Mouse (Mus musculus) intestine, postnatal 0 days (tissue): Measurements from ENCODE around the gene Vmn2r27. TPM values are rescaled to one million over a fixed set of nuclear protein-coding genes. Genes with fewer than 3 reads are reported as not detected.

ENCODE experiments used
- ATAC-seq: fragments of 200-750 bp; cut with Nextera tagmentation; 2 replicates; pipeline ENCODE4 v1.8.0; 2017; ENCODE audit warnings: mild to moderate bottlenecking, moderate TSS enrichment, moderate library complexity
- H3K27ac ChIP-seq: fragments of 300-500 bp; sonication (generic); 2 replicates; pipeline ENCODE4 v1.5.1; 2014; ENCODE audit warnings: mild to moderate bottlenecking, low read depth, low read length, moderate library complexity
- H3K27me3 ChIP-seq: fragments of 300-500 bp; sonication (generic); replicated peaks from 2 replicates; pipeline ENCODE4 v1.6.1; 2014; ENCODE audit warnings: low read length, mixed read lengths; ENCODE audit not compliant: control insufficient read depth, insufficient read depth
- H3K36me3 ChIP-seq: fragments of 300-500 bp; sonication (generic); 2 replicates; pipeline ENCODE4 v1.6.1; 2014; ENCODE audit warnings: mild to moderate bottlenecking, moderate library complexity; ENCODE audit not compliant: control insufficient read depth, insufficient read depth
- H3K4me1 ChIP-seq: fragments of 300-500 bp; sonication (generic); replicated peaks from 2 replicates; pipeline ENCODE4 v1.6.1; 2014; ENCODE audit warnings: antibody characterized with exemption, low read length, mixed read lengths; ENCODE audit not compliant: control insufficient read depth, insufficient read depth
- H3K4me2 ChIP-seq: fragments of 300-500 bp; sonication (generic); replicated peaks from 2 replicates; pipeline ENCODE4 v1.6.1; 2014; ENCODE audit warnings: low read depth, mild to moderate bottlenecking, moderate library complexity
- H3K4me3 ChIP-seq: fragments of 300-500 bp; sonication (generic); 2 replicates; pipeline ENCODE4 v1.5.1; 2014; ENCODE audit warnings: low read depth, low read length
- H3K9ac ChIP-seq: fragments of 300-500 bp; sonication (generic); 2 replicates; pipeline ENCODE4 v1.6.1; 2014; ENCODE audit warnings: mild to moderate bottlenecking, low read depth, low read length
- H3K9me3 ChIP-seq: fragments of 300-500 bp; sonication (generic); 2 replicates; pipeline ENCODE4 v1.6.1; 2016; ENCODE audit warnings: mixed run types; ENCODE audit not compliant: control insufficient read depth
- CTCF ChIP-seq: sonication (generic); IDR thresholded peaks from 2 replicates; pipeline ENCODE4 v1.5.1; 2016; ENCODE audit warnings: low read depth, mild to moderate bottlenecking, control low read depth, antibody characterized with exemption, moderate library complexity
- WGBS: fragments of 180-500 bp; shearing (Covaris S2); extraction: QIAGEN DNeasy Blood & Tissue Kit; methylation state at CpG from one replicate; pipeline ENCODE4 v1.1.7; 2014; 5-methylcytosine and 5-hydroxymethylcytosine counted together
- polyA plus RNA-seq: library from polyadenylated mRNA; unstranded; fragments of >200 nt; fragmentation: Nextera tagmentation; extraction: Ambion mirVana; gene quantifications from 2 replicates; pipeline ENCODE4 v1.2.1, GENCODE M21; 2015

Vmn2r27 gene
- polyA plus RNA-seq: not detected in 2 replicates

- WGBS: 69% methylated on average over 1 of the region's 1 CpGs
- no peaks in the 10 kb centered on the region for H3K36me3 ChIP-seq
- no peak within 1 kb of the TSS for H3K4me3 ChIP-seq
- no peak for TF ChIP-seq CTCF
- H3K4me2 ChIP-seq: no peak within 1 kb of the TSS
- H3K27me3 ChIP-seq: no peaks in the 10 kb centered on the region
- H3K9ac ChIP-seq: no peak within 1 kb of the TSS
- H3K27ac ChIP-seq: no peak within 1 kb of the TSS
- H3K9me3 ChIP-seq: no peaks in the 10 kb centered on the region
- no peaks in the 10 kb centered on the region for H3K4me1 ChIP-seq
- ATAC-seq: no peak
Measured at GRCm38 (mm10) chr6:124231756-124232155, at the start of gene Vmn2r27. TSS of gene Vmn2r27 (minus strand) at chr6:124231856.

- H3K9ac ChIP-seq: no peak overlapping the region
- H3K27ac ChIP-seq: no peak overlapping the region
- no peaks in the 10 kb centered on the region for H3K27me3 ChIP-seq
- H3K4me3 ChIP-seq: no peak overlapping the region
- H3K36me3 ChIP-seq: no peaks in the 10 kb centered on the region
- ATAC-seq: no peak
- TF ChIP-seq CTCF: no peak
- no peaks in the 10 kb centered on the region for H3K4me1 ChIP-seq
- H3K9me3 ChIP-seq: no peaks in the 10 kb centered on the region
- WGBS: 75% methylated on average over 5 of the region's 5 CpGs
- H3K4me2 ChIP-seq: no peak overlapping the region
Measured at GRCm38 (mm10) chr6:124278291-124278690, 46.6 kb upstream of the Vmn2r27 start.

GRCm38 (mm10) chr6:124277641-124278040 is 46.0 kb upstream of the Vmn2r27 start:
- no peak overlapping the region for H3K27ac ChIP-seq
- 72% methylated on average over 5 of the region's 5 CpGs for WGBS
- H3K27me3 ChIP-seq: no peaks in the 10 kb centered on the region
- no peak for ATAC-seq
- H3K9me3 ChIP-seq: no peaks in the 10 kb centered on the region
- H3K9ac ChIP-seq: no peak overlapping the region
- H3K4me3 ChIP-seq: no peak overlapping the region
- TF ChIP-seq CTCF: no peak
- H3K4me2 ChIP-seq: no peak overlapping the region
- H3K4me1 ChIP-seq: no peaks in the 10 kb centered on the region
- no peaks in the 10 kb centered on the region for H3K36me3 ChIP-seq

GRCm38 (mm10) chr6:124273231-124273880 is 41.7 kb upstream of the Vmn2r27 start:
- WGBS: 73% methylated on average over 5 of the region's 5 CpGs

GRCm38 (mm10) chr6:124262696-124263095 is 31.0 kb upstream of the Vmn2r27 start:
- Histone ChIP-seq H3K9ac (no peak overlapping the region), H3K36me3 (no peaks in the 10 kb centered on the region), H3K4me3 (no peak overlapping the region), H3K27me3 (no peaks in the 10 kb centered on the region), H3K27ac (no peak overlapping the region), H3K4me2 (no peak overlapping the region), H3K9me3 (no peaks in the 10 kb centered on the region), H3K4me1 (no peaks in the 10 kb centered on the region)
- WGBS: 1% methylated on average over 3 of the region's 3 CpGs
- TF ChIP-seq CTCF: peak; percentile 87
- 0 out of 2 replicates have a peak, but pooled peaks have one; percentile 38 for ATAC-seq

More at GRCm38 (mm10) chr6:124273231-124273880, 41.7 kb upstream of the Vmn2r27 start:
- no peak overlapping the region for H3K4me2 ChIP-seq
- H3K9ac ChIP-seq: no peak overlapping the region
- H3K4me1 ChIP-seq: no peaks in the 10 kb centered on the region
- no peaks in the 10 kb centered on the region for H3K36me3 ChIP-seq
- no peak for TF ChIP-seq CTCF
- H3K9me3 ChIP-seq: no peaks in the 10 kb centered on the region
- H3K4me3 ChIP-seq: no peak overlapping the region
- no peak for ATAC-seq
- H3K27ac ChIP-seq: no peak overlapping the region
- H3K27me3 ChIP-seq: no peaks in the 10 kb centered on the region

GRCm38 (mm10) chr6:124260198-124260931 is 28.7 kb upstream of the Vmn2r27 start:
- Histone ChIP-seq H3K4me2 (no peak overlapping the region), H3K27me3 (no peaks in the 10 kb centered on the region), H3K9me3 (no peaks in the 10 kb centered on the region), H3K4me3 (no peak overlapping the region), H3K36me3 (no peaks in the 10 kb centered on the region), H3K4me1 (no peaks in the 10 kb centered on the region), H3K27ac (no peak overlapping the region), H3K9ac (no peak overlapping the region)
- ATAC-seq: no peak
- peak; percentile 85 for TF ChIP-seq CTCF
- 23% methylated on average over 12 of the region's 14 CpGs for WGBS
